Mouse (Mus musculus) layer of hippocampus, postnatal 25 days (tissue): ENCODE measurements at regions not wholly inside any gene's neighbourhood (a gene's known extent, or its start where the extent isn't known, plus 50 kb on each side); places are given as distances from the start of the nearest gene placed in this dataset.

Experiments
- DNase-seq, 2 experiments: peaks; one replicate each; pipeline ENCODE4 v3.0.0; 2022; ENCODE audit warnings: mixed read lengths in 2 of 2, low spot score in 1 of 2; ENCODE audit errors: extremely low spot score in 1 of 2

- DNase-seq: no peak
Observed at GRCm38 (mm10) chr16:25042669-25043440, 243.8 kb upstream of the Tprg start.

GRCm38 (mm10) chr16:25044637-25045036, 242.0 kb upstream of the Tprg start:
- no peak for DNase-seq

- DNase-seq: no peak
Observed at GRCm38 (mm10) chr16:25047726-25048125, 238.9 kb upstream of the Tprg start.

GRCm38 (mm10) chr16:25049928-25050510, 236.6 kb upstream of the Tprg start:
- no peak for DNase-seq

- no peak for DNase-seq
Observed at GRCm38 (mm10) chr16:25051044-25051443, 235.6 kb upstream of the Tprg start.

- DNase-seq: no peak
Observed at GRCm38 (mm10) chr16:25052428-25052827, 234.2 kb upstream of the Tprg start.

- no peak for DNase-seq
Observed at GRCm38 (mm10) chr16:25052917-25053343, 233.7 kb upstream of the Tprg start.

GRCm38 (mm10) chr16:25054304-25054703, 232.3 kb upstream of the Tprg start:
- DNase-seq: no peak

- no peak for DNase-seq
Observed at GRCm38 (mm10) chr16:25055376-25055775, 231.2 kb upstream of the Tprg start.

GRCm38 (mm10) chr16:25058051-25058747, 228.4 kb upstream of the Tprg start:
- no peak for DNase-seq

- peak; percentile 81 to 82 for DNase-seq
Observed at GRCm38 (mm10) chr16:25058812-25059501, 227.7 kb upstream of the Tprg start.

GRCm38 (mm10) chr16:25059504-25059992, 227.1 kb upstream of the Tprg start:
- no peak for DNase-seq

- no peak for DNase-seq
Observed at GRCm38 (mm10) chr16:25060266-25060665, 226.4 kb upstream of the Tprg start.

GRCm38 (mm10) chr16:25061631-25062030, 225.0 kb upstream of the Tprg start:
- no peak for DNase-seq

- DNase-seq: no peak
Observed at GRCm38 (mm10) chr16:25063981-25064380, 222.6 kb upstream of the Tprg start.

GRCm38 (mm10) chr16:25064538-25064937, 222.1 kb upstream of the Tprg start:
- DNase-seq: peak; percentile 77 to 97

- no peak for DNase-seq
Observed at GRCm38 (mm10) chr16:25066822-25067221, 219.8 kb upstream of the Tprg start.

- DNase-seq: no peak
Observed at GRCm38 (mm10) chr16:25067276-25068249, 219.1 kb upstream of the Tprg start.

GRCm38 (mm10) chr16:25080811-25081210, 205.8 kb upstream of the Tprg start:
- DNase-seq: no peak

GRCm38 (mm10) chr16:25083729-25084128, 202.9 kb upstream of the Tprg start:
- no peak for DNase-seq
